Mouse (Mus musculus): Measurements from ENCODE around the gene Zfp429. TPM values are rescaled to one million over a fixed set of nuclear protein-coding genes. Genes with fewer than 3 reads are reported as not detected.
"Not testable (repeated sequence)": the region's sequence is repeated elsewhere in the genome, so short reads cannot be mapped to it uniquely, and the experiment has no call there.

The Zfp429 gene
- polyA plus RNA-seq, 1 experiment from 2014 or later = 5.3 TPM

DNA sequence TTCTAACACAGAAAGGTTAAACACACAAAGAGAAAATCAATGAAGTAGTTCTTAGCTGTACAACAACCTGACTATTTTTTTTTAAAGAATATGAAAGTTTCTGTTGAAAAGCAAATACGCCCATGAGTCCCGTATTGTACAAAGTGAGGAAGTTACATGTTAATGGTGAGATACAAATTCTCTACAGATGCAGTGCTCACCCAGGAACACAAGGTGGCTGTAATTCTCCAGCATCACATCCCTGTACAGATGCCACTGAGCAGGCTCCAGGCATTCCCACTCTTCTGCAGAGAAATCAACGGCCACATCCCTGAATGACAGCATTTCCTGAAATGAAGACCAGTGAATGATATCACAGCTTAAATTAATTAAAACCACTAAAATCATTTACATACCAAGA lies 14.0 kb upstream of the Zfp429 start:
- H3K27ac ChIP-seq (ENCODE audit: low read length); H3K36me3 ChIP-seq (ENCODE audit: control insufficient read depth, insufficient read depth); H3K4me1 ChIP-seq (replicated peaks; ENCODE audit: control insufficient read depth, insufficient read depth, low read length); H3K9ac ChIP-seq (replicated peaks; ENCODE audit: low read depth, low read length); ATAC-seq; H3K9me3 ChIP-seq (ENCODE audit: control insufficient read depth, low read length); H3K4me3 ChIP-seq (replicated peaks; ENCODE audit: low read length); H3K4me2 ChIP-seq (ENCODE audit: low read length); H3K27me3 ChIP-seq (replicated peaks; ENCODE audit: control insufficient read depth, insufficient read depth, low read length): not testable (repeated sequence)
- 73% methylated on average over 3 of the region's 3 CpGs for WGBS

DNA sequence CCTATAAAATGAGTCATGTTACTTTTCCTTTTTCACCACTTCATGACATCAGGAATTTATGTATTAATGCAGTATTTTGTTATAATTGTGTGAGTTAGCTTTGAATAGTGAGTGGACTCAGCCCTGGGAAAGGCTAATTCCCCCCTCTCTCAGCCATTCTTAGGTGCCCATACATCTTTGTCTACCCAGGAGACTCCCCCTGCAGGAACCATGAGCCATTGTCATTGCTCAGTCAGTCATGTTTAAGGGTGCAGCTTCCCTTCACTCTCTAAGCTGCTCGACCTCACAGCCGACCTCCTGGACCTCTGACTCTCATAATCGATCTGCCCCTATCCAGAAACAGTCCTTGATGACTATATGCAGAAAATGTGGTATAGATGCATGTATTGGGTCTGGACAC lies 23.4 kb downstream of the Zfp429 start:
- H3K27me3 ChIP-seq (replicated peaks; ENCODE audit: control insufficient read depth, insufficient read depth, low read length); H3K4me2 ChIP-seq (ENCODE audit: low read length); ATAC-seq; H3K4me1 ChIP-seq (replicated peaks; ENCODE audit: control insufficient read depth, insufficient read depth, low read length); H3K9ac ChIP-seq (replicated peaks; ENCODE audit: low read depth, low read length); H3K36me3 ChIP-seq (ENCODE audit: control insufficient read depth, insufficient read depth); H3K27ac ChIP-seq (ENCODE audit: low read length); H3K9me3 ChIP-seq (ENCODE audit: control insufficient read depth, low read length); H3K4me3 ChIP-seq (replicated peaks; ENCODE audit: low read length): not testable (repeated sequence)
- 50% methylated on average over 3 of the region's 3 CpGs for WGBS

DNA sequence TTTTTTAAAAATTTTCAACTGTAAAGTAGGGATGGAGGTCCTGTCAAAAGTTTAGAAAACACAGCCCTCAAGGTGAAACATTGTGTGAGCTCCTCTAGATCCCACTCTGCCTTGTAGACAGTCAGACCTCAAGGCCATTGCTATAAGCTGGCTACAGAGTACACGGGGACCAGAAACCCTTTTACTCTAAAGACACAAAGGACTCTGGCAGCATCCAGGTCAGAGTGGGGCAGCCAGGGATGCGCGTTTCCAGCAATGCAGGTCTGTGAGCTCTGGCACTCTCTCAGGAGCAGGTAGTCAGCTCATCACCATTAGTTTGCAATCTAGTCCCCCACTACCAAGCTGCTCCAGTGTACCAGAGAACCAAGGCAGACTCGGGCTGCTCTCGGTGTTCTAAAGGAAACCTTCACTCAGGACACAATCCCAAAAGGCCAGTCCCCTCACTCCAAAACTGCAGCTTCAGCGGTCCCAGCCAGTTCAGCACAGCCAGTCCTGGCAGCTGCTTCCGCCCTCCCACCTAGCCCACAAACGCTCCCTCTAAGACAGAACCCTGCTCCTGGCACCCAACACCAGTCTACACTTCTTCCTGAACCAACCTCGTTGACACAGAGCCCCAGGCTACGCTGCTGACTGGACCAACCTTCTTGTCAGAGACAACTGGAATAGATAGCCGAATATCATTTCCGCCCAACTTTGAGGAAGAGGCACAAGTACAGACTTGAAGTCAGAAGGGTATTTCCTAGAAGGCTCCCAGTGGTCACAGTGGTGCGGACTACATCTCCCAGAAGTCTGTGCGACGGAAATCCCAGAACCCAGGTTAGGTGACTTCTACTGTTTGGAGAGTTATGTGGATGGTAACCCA lies 24.3 kb downstream of the Zfp429 start, which contains the start of the genes Gm28041 and Zfp456:
TSS of gene Gm28041 (minus strand) at position 684 of the 862 bp plus-strand sequence.
TSS of gene Zfp456 (minus strand) at position 761 of the 862 bp plus-strand sequence.
- not testable (repeated sequence) for H3K9me3 ChIP-seq (ENCODE audit: control insufficient read depth, low read length); H3K27ac ChIP-seq (ENCODE audit: low read length); H3K4me1 ChIP-seq (replicated peaks; ENCODE audit: control insufficient read depth, insufficient read depth, low read length); H3K27me3 ChIP-seq (replicated peaks; ENCODE audit: control insufficient read depth, insufficient read depth, low read length); H3K36me3 ChIP-seq (ENCODE audit: control insufficient read depth, insufficient read depth)
- 17% methylated on average over 13 of the region's 15 CpGs for WGBS
- ATAC-seq = peak; percentile 95
- H3K9ac ChIP-seq (replicated peaks; ENCODE audit: low read depth, low read length) = peak within 1 kb of the TSS; percentile 37; the same call in 1 of the 2 replicates
- H3K4me2 ChIP-seq (ENCODE audit: low read length) = peak within 1 kb of the TSS; percentile 62
- H3K4me3 ChIP-seq (replicated peaks; ENCODE audit: low read length) = peak within 1 kb of the TSS; percentile 42

DNA sequence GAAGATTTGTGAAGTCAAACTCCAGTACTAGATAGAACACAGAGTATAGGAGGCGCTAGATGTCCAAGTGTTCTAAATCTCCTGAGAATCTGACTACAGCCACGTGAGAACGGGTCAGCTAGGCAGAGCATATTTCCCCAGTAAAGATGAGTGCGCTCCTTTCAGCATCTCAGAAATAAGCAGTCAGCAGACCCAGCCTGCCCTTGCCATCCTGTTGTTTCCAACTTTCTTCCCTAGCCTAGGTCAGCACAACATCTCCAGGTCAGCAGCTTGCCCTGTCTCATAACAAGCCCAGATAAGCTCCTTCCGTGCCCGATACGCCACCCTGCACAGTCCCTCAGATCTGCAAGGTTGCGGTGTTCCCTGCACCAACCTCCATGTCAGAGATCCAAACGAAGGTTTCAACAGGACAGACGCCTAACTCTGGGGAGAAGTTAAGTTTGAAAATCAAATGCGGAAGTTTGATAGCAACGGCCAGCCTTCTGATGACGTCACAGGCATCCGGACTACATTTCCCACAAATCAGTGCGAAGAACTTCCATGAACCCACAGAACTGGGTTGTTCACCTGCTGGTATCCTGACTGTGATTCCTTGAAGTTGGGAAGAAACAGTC lies 39.4 kb downstream of the Zfp429 start, which contains the start of the genes Gm28044 and Zfp953:
TSS of gene Gm28044 (minus strand) at position 406 of the 614 bp plus-strand sequence.
TSS of gene Zfp953 (minus strand) at position 475 of the 614 bp plus-strand sequence.
- peak within 1 kb of the TSS; percentile 60 for H3K4me3 ChIP-seq (replicated peaks; ENCODE audit: low read length)
- under 1% methylated on average over 15 of the region's 15 CpGs for WGBS
- H3K27ac ChIP-seq (ENCODE audit: low read length) = no peak within 1 kb of the TSS
- no peaks in the 10 kb centered on the region for H3K9me3 ChIP-seq (ENCODE audit: control insufficient read depth, low read length)
- peaks cover 8% of the 10 kb centered on the region for H3K4me1 ChIP-seq (replicated peaks; ENCODE audit: control insufficient read depth, insufficient read depth, low read length)
- peak within 1 kb of the TSS; percentile 30 for H3K9ac ChIP-seq (replicated peaks; ENCODE audit: low read depth, low read length)
- no peaks in the 10 kb centered on the region for H3K36me3 ChIP-seq (ENCODE audit: control insufficient read depth, insufficient read depth)
- H3K27me3 ChIP-seq (replicated peaks; ENCODE audit: control insufficient read depth, insufficient read depth, low read length) = no peaks in the 10 kb centered on the region
- peak within 1 kb of the TSS; percentile 75 for H3K4me2 ChIP-seq (ENCODE audit: low read length)
- ATAC-seq = peak; percentile 96

DNA sequence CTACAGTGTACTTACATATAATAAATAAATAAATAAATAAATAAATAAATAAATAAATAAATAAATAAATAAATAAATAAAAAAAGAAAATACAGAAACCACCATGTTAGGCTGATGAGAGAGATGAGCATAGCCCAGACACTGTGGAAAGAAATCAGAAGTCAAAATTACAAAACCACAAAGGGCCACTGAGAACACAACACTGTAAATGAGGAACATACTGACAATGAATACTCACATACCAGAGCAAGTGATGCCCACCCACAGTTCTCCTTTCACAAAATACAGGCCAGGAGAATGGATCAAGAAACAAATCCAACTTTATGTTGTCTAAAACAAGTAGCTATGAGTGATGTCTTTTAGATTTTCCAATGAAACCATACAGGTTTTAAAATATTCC lies 47.8 kb downstream of the Zfp429 start:
- Histone ChIP-seq H3K4me1 (replicated peaks; ENCODE audit: control insufficient read depth, insufficient read depth, low read length) (no peaks in the 10 kb centered on the region), H3K4me2 (ENCODE audit: low read length) (no peak overlapping the region), H3K9ac (replicated peaks; ENCODE audit: low read depth, low read length) (no peak overlapping the region), H3K4me3 (replicated peaks; ENCODE audit: low read length) (no peak overlapping the region), H3K27ac (ENCODE audit: low read length) (no peak overlapping the region), H3K27me3 (replicated peaks; ENCODE audit: control insufficient read depth, insufficient read depth, low read length) (no peaks in the 10 kb centered on the region), H3K36me3 (ENCODE audit: control insufficient read depth, insufficient read depth) (no peaks in the 10 kb centered on the region), H3K9me3 (ENCODE audit: control insufficient read depth, low read length) (no peaks in the 10 kb centered on the region)
- no peak for ATAC-seq

DNA sequence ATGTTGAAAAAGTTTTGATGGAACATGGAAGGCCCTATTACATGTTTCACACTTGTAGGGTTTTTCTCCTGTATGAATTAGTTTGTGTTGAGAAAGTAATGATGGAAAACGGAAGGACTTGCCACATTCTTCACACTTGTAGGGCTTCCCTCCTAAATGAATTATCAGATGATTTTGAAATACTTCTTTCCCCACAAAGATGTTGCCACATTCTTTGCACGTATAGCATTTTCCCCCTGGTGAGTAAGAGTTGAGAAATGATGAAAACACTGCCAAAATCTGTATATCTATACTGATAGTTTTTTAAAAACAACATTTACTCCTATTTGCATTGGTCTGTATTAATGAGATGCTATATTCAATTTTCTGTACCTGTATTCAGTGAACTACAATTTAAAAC lies 56.2 kb downstream of the Zfp429 start:
- 92% methylated on average over 2 of the region's 2 CpGs for WGBS
- H3K4me1 ChIP-seq (replicated peaks; ENCODE audit: control insufficient read depth, insufficient read depth, low read length) = no peaks in the 10 kb centered on the region
- no peaks in the 10 kb centered on the region for H3K27me3 ChIP-seq (replicated peaks; ENCODE audit: control insufficient read depth, insufficient read depth, low read length)
- no peaks in the 10 kb centered on the region for H3K9me3 ChIP-seq (ENCODE audit: control insufficient read depth, low read length)
- H3K4me3 ChIP-seq (replicated peaks; ENCODE audit: low read length) = no peak overlapping the region
- H3K27ac ChIP-seq (ENCODE audit: low read length) = no peak overlapping the region
- H3K4me2 ChIP-seq (ENCODE audit: low read length) = no peak overlapping the region
- H3K9ac ChIP-seq (replicated peaks; ENCODE audit: low read depth, low read length) = no peak overlapping the region
- H3K36me3 ChIP-seq (ENCODE audit: control insufficient read depth, insufficient read depth) = no peaks in the 10 kb centered on the region
- ATAC-seq = no peak

Other genes with a start within 250 kb of the Zfp429 start
- 8.6 and 9.4 TPM in 2 replicates for gene Rsl1, start 226.6 kb downstream of the Zfp429 start, polyA plus RNA-seq (2015; fragmentation: Nextera tagmentation; extraction: Ambion mirVana)
- gene Zfp455, start 205.3 kb downstream of the Zfp429 start, polyA plus RNA-seq (2015; fragmentation: Nextera tagmentation; extraction: Ambion mirVana) = 3.3 TPM in 2 replicates
- 5.8 and 6.4 TPM in 2 replicates for gene Zfp458, start 121.4 kb downstream of the Zfp429 start, polyA plus RNA-seq (2015; fragmentation: Nextera tagmentation; extraction: Ambion mirVana)
- 0.86 and 1.9 TPM in 2 replicates for gene Zfp457, start 93.3 kb downstream of the Zfp429 start, polyA plus RNA-seq (2015; fragmentation: Nextera tagmentation; extraction: Ambion mirVana)
- gene Zfp595, start 67.2 kb downstream of the Zfp429 start, polyA plus RNA-seq (2015; fragmentation: Nextera tagmentation; extraction: Ambion mirVana) = 1.7 and 2.1 TPM in 2 replicates
- not detected in 2 replicates for gene Gm28044, start 39.3 kb downstream of the Zfp429 start, polyA plus RNA-seq (2015; fragmentation: Nextera tagmentation; extraction: Ambion mirVana)
- 0.62 and 0.68 TPM in 2 replicates for gene Zfp953, start 39.2 kb downstream of the Zfp429 start, polyA plus RNA-seq (2015; fragmentation: Nextera tagmentation; extraction: Ambion mirVana)
- not detected in 2 replicates for gene Gm28041, start 24.1 kb downstream of the Zfp429 start, polyA plus RNA-seq (2015; fragmentation: Nextera tagmentation; extraction: Ambion mirVana)
- 0.61 and 0.80 TPM in 2 replicates for gene Zfp456, start 24.0 kb downstream of the Zfp429 start, polyA plus RNA-seq (2015; fragmentation: Nextera tagmentation; extraction: Ambion mirVana)
- gene Zfp459, start 21.6 kb upstream of the Zfp429 start, polyA plus RNA-seq (2015; fragmentation: Nextera tagmentation; extraction: Ambion mirVana) = 1.3 and 2.0 TPM in 2 replicates
- 9.7 and 11.0 TPM in 2 replicates for gene Zfp874a, start 51.8 kb upstream of the Zfp429 start, polyA plus RNA-seq (2015; fragmentation: Nextera tagmentation; extraction: Ambion mirVana)
- gene Zfp874b, start 84.4 kb upstream of the Zfp429 start, polyA plus RNA-seq (2015; fragmentation: Nextera tagmentation; extraction: Ambion mirVana) = 4.9 and 5.1 TPM in 2 replicates
- 13.9 and 14.8 TPM in 2 replicates for gene Zfp58, start 100.7 kb upstream of the Zfp429 start, polyA plus RNA-seq (2015; fragmentation: Nextera tagmentation; extraction: Ambion mirVana)
- gene Gm26965, start 126.3 kb upstream of the Zfp429 start, polyA plus RNA-seq (2015; fragmentation: Nextera tagmentation; extraction: Ambion mirVana) = not detected in 2 replicates
- 42.4 and 45.3 TPM in 2 replicates for gene Zfp87, start 126.4 kb upstream of the Zfp429 start, polyA plus RNA-seq (2015; fragmentation: Nextera tagmentation; extraction: Ambion mirVana)
- gene Zfp748, start 154.0 kb upstream of the Zfp429 start, polyA plus RNA-seq (2015; fragmentation: Nextera tagmentation; extraction: Ambion mirVana) = 16.7 and 19.6 TPM in 2 replicates
- 6.3 and 7.6 TPM in 2 replicates for gene Zfp729b, start 209.9 kb upstream of the Zfp429 start, polyA plus RNA-seq (2015; fragmentation: Nextera tagmentation; extraction: Ambion mirVana)
- gene Gm49345, start 237.9 kb upstream of the Zfp429 start, polyA plus RNA-seq (2015; fragmentation: Nextera tagmentation; extraction: Ambion mirVana) = not detected in 2 replicates
- 5.2 TPM in 2 replicates for gene Zfp729a, start 238.0 kb upstream of the Zfp429 start, polyA plus RNA-seq (2015; fragmentation: Nextera tagmentation; extraction: Ambion mirVana)